Mouse (Mus musculus) olfactory bulb, adult 2 months (tissue): Measurements from ENCODE around the gene Hpcal4.

Source experiments
- CTCF ChIP-seq: fragments of 200-500 bp; IDR thresholded peaks from 2 replicates; pipeline ENCODE4 v1.5.1; 2012; ENCODE audit warnings: low read depth, mild to moderate bottlenecking, low read length, moderate library complexity; ENCODE audit not compliant: insufficient read depth
- POLR2A ChIP-seq: fragments of 200-500 bp; IDR thresholded peaks from 2 replicates; pipeline ENCODE4 v1.6.1; 2012; ENCODE audit warnings: mild to moderate bottlenecking, low read depth, low read length, moderate library complexity; ENCODE audit not compliant: insufficient read depth

- TF ChIP-seq CTCF: no peak
- no peak for TF ChIP-seq POLR2A
Measured at GRCm38 (mm10) chr4:123155427-123155826, 27.6 kb upstream of the Hpcal4 start.
